Mouse (Mus musculus) bone marrow macrophage, adult 2 months (primary cell): ENCODE results near the gene Lyrm7.

Source experiments
- CTCF ChIP-seq: IDR thresholded peaks from 2 replicates; pipeline ENCODE4 v1.5.1; 2012; ENCODE audit warnings: low read depth, mild to moderate bottlenecking, low read length, moderate library complexity
- POLR2A ChIP-seq: IDR thresholded peaks from 2 replicates; pipeline ENCODE4 v1.6.1; 2012; ENCODE audit warnings: mild to moderate bottlenecking, low read depth, low read length, borderline replicate concordance

GRCm38 (mm10) chr11:54815659-54816058 is 45.1 kb downstream of the Lyrm7 start:
- TF ChIP-seq CTCF (no peak), POLR2A (no peak)
